Mouse (Mus musculus): ENCODE measurements around the gene Kcng1.

Gene Kcng1

DNA sequence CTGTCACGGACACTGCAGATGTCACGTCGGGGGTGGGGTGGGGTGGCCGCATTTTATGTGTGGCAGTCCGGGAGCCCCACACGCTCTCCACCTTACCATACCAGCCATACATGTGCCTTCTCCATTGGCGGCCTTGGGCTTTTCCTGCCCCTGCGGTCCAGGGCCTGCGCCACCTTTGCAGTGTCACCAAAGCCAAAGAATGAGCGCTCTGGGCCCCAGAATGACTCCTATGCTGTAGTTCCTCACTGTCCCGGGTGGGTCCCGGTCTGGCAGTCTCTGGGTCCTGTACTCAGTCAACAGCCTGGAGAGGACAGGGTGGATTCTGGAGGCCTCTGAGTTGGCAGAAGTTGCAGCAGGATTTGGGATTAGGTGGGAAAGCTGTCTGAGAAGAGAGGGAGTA, at the start of gene Kcng1:
Kcng1 (minus strand) TSS at position 155 of the 400 bp plus-strand sequence.
- no peak for DNase-seq

GRCm38 (mm10) chr2:168330421-168331070, 49.0 kb upstream of the Kcng1 start:
- DNase-seq = no peak

GRCm38 (mm10) chr2:168321716-168322374, 40.3 kb upstream of the Kcng1 start:
- no peak for DNase-seq

GRCm38 (mm10) chr2:168320388-168321182, 39.0 kb upstream of the Kcng1 start:
- no peak for DNase-seq

DNA sequence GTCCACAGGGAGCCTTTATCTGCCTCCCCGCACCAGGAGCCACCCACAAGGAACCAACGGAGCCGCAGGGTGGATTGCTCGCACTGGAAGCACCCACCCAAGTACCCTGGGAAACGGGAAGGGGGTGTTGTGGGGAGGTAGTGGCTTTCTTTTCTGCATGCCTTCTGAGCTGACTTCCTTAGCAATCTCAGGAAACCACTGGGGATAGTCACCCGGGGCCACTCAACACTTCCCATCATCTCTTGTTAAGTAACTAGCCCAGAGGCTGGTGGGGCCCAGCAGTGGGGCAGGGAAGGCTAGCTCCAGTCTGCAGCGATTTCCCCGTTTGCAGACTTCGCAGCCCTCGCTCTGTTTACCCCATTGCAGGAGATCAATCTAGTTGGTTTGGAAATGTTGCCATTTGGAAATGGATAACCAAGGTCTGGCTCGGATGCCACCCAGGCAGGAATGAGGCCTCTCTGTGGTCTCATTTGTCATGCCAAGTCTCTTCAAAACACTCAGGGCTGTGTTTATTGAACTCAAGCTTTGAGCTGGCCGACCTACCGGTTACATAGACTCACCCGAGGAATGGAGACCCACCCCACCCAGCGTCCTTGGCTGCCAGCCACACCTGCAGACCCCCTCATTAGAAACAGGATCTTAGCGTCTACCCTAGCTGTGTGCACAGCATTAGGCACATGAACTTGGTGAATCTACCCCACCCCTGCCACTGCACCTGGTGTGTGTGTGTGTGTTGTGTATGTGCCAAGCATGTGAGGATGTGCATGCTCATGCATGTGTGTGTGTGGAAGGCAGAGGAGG, 33.3 kb upstream of the Kcng1 start:
- no peak for DNase-seq

GRCm38 (mm10) chr2:168312504-168312903, 31.0 kb upstream of the Kcng1 start:
- no peak for DNase-seq

DNA sequence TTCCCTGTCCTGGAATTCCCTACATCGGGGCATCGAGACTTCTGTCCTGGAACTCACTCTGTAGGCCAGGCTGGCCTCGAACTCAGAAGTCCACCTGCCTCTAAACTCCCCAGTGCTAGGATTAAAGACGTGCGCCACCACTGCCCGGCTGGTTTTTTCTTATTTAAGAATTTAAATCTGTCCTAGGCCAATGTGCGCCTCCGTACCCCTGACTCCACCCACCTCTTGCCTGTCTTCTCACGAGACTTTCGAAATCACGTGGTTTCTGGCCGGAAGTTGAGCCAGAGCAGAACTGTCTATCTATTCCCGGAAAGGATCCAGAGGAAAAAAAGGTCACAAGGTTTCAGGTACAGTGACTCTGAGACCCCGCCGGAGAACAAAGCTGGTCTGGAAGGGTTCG, 29.5 kb upstream of the Kcng1 start:
- DNase-seq = no peak

GRCm38 (mm10) chr2:168308916-168309315, 27.4 kb upstream of the Kcng1 start:
- no peak for DNase-seq

DNA sequence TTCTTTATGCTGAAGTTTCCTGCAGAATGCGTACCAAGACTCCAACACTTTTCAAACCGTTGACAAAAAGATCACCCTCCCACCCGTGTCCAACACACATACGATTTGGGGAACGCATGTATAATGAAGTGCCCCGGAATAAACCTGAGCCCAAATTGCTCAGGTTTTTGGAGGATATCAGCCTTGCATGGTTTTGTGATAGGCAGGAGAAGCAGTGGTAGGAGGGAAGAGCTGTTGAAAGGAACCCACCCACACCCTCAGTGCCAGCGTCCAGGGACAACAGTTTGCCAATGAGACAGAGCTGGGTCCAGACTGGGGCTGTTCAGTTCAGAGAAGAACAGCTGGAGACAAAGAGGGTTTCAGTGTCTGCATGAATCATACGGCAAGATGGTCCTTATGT, 18.1 kb upstream of the Kcng1 start:
- DNase-seq = no peak

DNA sequence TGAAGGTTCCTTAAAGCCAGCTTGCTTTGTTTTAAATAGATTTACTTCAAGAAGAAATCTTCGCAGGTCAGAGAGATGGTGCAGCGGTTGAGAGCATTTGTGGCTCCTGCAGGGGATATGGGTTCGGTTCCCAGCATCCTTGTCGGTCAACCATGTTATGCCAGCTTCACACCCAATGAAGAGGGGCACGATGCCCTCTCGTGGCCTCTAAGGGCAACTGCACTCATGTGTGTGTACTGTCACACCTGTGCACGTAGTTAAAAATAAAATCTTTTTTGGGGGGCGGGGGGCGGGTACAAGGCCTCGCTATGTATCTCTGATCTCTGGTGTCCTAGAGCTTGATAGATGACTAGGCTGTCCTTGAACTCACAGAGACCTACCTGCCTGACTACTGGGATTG, 15.0 kb upstream of the Kcng1 start:
- DNase-seq = no peak

DNA sequence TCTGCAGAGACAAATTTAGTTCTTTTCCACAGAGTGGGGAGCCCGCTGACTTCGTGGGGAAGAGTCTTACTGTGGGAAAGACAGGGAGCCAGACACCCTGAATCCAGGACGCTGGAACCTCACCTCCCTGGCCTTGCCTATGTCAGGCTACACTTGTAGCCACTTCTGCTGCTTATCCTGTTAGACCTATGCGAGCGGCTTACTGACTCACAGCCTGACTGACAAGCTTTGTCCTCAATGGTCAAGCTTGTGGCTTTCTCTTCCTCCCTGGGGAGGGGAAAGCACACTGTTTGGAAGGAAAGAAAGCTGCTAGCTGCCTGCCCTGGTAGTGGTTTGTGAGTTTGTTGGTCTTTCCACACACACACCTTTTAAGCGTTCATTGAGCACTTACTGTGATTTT, 11.0 kb upstream of the Kcng1 start:
- no peak for DNase-seq

GRCm38 (mm10) chr2:168292041-168292440, 10.5 kb upstream of the Kcng1 start:
- no peak for DNase-seq

DNA sequence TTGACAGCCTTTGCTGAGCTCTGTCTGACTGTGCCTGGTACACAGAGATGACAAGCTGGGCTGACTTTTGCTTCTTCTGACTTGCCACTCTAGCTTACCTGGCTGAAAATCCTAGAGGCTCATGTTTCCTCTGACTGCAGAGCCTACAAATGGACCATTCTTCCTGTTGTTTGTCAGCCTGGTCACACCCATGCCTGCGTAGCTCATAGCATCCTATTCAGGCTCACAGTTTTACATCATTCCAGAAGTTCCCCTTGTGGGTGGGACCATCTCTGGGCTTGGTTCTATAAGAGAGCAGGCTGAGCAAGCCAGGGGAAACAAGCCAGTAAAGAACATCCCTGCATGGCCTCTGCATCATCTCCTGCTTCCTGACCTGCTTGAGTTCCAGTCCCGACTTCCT, 8.3 kb upstream of the Kcng1 start:
- DNase-seq = no peak

DNA sequence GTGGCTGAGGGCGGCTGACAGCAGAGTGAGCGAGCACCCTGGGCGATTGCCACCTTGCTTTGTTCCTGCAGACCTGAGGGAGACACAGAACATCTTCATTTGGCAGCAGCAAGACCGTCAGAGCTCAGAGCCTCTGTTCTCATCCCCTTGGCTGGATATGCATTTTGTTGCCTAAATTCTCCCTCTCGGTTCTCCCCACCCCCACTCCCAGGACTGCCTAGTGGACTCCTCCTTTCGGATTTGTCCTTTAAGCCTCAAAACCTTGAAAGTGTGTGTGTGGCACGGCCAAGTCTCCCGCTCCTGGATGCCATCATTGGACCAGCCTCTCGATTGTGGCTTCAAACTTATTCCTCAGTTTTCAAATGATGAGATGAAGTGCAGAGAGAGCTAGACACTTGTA, 7.5 kb upstream of the Kcng1 start:
- DNase-seq = no peak

- DNase-seq = no peak
Measured at GRCm38 (mm10) chr2:168286987-168287386, 5.5 kb upstream of the Kcng1 start.

DNA sequence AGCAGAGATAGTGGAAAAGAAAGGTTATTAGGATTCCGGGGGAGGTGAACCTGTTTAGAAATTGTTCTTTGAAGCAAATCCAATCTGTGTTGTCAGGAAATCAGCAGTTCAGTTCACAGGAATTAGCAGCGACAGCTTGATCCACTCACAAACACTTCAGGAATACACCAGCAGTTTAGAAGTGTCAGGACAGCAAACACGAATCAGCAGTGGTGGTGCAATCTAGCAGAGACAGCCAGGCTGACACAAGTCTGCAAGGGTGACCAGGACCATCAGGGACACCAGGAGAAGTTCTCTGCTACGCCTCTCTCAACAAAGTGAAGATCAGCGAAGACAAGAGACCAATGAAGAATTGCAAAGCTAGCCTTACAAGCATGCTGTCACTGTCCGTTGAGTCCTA, 3.6 kb upstream of the Kcng1 start:
- DNase-seq = no peak

GRCm38 (mm10) chr2:168280729-168281581, 581 bp downstream of the Kcng1 start:
- DNase-seq = peak in 1 of 2 experiments; percentile 16

DNA sequence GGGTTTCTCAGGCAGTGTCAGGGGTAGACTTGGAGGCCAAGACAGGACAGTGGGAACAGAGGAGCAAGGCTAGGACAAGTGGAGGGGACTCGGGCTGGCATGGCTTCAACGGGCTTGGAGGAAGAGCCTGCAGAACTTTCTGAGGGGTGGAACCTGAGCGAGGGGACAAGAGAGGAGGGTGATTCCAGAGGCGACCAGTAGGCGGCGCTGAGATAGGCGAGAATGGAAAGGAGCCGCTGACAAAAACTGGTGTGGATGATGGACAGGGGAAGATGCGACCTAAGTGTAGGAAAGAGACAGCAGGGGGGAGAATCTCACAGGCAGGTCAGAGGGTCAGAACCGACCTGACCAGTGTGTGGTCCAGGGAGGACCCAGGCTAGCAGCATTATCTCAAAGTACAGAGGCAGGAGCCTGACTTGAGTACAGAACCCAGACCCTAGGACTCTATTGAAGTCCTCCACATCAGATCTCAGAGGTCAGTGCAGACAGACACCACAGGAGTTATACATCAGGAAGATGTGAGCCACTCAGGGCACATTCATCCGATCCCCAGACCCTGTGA, 7.1 kb downstream of the Kcng1 start:
- DNase-seq = peak; percentile 54 to 67

- no peak for DNase-seq
Measured at GRCm38 (mm10) chr2:168273387-168273786, 8.1 kb downstream of the Kcng1 start.

DNA sequence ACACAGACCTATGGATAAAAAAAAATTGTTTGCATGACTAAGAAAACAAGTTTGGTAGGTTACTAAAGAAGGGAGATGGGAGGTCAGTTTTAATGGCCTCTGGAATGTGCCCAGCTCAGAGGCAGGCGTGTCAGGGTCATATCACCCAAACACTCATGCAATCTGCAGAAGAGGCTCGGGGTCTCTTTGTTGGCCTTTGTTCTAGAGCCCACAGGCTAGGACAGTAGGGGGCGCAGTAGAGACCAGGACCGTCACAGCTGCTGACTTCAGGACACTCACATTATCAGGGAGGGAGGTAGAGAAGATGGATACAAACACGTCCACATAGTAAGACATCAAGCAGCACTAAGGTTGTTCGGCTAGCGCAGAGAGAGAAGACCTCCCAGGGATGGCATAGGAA, 13.5 kb downstream of the Kcng1 start:
- peak in 1 of 2 experiments; percentile 11 for DNase-seq

GRCm38 (mm10) chr2:168260900-168261299, 20.6 kb downstream of the Kcng1 start:
- no peak for DNase-seq

DNA sequence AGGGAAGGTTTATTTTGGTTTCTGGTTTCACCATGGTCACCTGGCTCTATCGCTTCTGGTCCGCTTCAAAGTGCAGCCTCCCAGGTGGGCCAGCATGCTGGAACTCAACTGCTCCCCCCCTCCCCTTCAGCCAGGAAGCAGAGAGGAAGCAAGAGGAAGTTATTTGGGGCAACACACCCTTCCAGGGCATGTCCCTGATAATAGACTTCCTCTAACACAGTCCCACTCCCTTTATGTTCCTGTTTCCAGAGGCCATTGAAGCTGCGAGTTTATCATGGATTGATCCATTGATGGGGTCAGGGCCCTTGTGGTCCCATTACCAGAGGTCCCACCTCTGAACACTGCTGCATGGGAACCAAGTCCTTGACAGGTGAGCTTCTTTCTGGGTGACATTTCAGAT, 21.4 kb downstream of the Kcng1 start:
- DNase-seq = no peak
